Mouse (Mus musculus) MN1 (cell line): Measurements from ENCODE around the gene Slc22a3.

Experiments
- DNase-seq: peaks from one replicate; pipeline ENCODE4 v3.0.0-alpha.2; 2016; ENCODE audit warnings: low spot score

Slc22a3 gene

DNA sequence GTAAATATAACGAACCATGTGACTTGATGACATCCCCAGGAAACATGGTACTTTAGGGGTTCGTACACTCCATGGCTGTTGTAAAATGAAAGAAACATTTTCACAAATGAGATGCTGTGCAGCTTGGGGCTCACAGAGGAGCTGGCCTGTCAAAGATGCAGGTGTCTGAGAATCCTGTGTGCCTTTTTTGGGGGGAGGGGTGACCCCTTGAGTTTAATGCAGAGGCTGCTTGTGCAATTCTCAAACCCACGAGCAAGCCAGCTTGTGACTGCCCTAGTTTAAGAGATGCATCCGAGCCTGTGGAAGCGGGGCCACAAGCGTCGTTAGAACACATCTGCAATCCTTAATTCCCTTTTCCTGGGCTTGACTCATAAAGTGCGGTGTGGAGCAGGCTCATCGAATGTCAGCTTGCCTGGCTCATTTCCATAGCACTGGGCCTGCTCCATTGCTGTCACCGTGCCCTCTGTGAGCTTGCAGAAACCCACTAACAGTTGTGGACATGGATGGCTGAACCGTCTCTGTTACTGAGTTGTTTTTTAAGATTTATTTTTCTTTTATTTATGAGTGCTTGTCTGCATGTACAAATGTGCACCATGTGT is 98.1 kb downstream of the Slc22a3 start:
- no peak for DNase-seq

DNA sequence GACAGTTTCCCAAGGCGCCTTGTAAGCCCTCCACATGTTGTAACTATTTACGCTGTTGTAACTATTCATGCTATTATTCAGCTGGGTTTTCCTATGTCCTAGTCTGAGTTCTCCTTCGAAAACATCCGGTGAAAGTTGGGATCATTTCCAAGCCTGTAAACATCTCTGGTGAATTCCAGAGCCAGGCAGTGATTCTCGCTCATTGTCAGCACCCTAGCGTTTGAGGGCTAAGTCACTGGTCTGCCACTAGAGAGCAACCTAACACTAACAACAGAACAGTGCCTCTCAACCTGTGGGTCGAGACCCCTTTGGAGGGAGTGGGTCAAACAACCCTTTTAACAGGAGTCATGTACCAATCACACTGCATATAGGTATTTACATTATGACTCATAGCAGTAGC is 104.1 kb downstream of the Slc22a3 start:
- DNase-seq = no peak

DNA sequence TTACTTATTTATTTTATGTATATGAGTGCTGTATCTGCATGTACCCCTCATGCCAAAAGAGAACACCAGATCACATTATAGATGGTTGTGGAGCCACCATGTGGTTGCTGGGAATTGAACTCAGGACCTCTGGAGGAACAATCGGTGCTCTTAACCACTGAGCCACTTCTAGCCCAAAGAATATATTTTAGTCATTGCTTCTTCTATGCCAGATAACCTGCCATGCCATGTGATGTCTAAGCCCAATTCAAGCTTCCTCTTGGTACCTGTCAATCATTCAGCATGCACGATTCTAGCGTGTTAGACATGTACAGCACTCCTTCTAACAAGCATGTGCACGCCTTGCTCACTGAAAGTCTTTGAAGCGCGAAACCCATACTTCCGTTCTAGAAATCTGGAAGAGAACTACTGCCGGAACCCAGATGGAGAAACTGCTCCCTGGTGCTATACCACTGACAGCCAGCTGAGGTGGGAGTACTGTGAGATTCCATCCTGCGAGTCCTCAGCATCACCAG is 111.3 kb downstream of the Slc22a3 start:
- DNase-seq = no peak

DNA sequence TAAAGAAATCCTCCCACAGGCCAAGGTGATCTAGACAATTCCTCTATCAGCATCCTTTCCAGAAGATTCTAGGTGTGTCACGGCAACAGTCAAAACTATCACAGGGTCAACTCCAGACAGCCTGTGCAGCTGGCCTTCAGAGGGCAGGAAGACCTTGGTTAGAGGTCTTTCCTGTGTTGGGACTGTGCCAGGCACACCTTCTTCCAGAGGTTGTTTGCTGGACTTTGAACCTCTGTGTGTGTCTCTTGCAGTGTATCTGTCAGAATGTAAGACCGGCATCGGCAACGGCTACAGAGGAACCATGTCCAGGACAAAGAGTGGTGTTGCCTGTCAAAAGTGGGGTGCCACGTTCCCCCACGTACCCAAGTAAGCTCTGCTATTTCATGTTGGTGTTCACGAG is 119.3 kb downstream of the Slc22a3 start:
- no peak for DNase-seq

DNA sequence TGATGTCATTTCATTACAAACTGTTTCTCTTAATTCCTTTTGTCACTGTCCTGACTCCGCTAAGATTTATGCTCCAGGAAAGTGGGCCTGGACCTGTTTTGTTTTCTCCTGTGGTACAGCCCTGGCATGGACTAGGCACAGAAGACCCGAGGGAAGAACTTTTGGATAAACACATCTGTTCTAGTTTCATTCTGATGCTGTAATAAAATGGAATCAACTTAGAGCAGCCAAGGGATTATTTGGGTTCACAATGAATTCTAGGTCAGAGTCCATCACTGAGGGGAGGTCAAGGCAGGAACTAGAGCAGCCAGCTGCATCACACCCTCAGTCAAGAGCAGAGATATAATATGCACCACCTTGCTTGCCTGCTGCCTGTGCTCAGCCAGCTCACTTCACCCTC is 119.7 kb downstream of the Slc22a3 start:
- no peak for DNase-seq

DNA sequence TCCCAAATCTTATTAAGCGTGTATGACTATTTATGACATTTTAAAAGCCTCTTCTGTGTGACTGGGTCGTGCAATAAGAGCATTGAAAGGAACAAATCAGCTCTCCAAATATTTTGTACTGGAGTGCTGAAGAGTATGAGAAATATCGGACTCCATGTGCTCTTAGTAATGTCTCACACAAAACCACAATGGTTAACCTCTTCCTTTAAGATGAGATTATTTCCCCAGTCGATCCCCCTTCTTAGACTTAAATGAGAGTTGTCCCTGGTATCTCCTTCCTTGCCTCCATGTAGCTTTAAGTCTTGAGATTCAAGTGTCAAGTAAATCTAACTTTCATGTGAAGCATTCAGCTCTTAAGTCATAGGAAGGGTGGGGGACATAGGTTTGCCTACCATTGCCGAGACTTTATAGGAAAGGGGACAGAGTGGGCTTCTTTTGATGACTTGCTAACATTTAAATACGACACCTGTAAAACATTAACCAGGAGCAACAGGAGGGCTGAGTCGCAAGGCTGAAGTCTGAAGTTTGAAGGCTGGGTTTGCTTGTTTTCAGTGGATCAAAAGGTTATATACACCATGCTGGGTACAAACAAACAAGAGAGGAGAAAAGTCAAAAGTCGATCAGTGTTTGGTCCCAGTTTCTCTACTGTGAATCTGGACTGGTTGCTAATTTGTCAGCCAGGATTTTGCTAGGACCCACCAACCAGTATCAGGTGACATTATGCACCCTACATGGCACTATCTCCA is 122.3 kb downstream of the Slc22a3 start:
- no peak for DNase-seq

DNA sequence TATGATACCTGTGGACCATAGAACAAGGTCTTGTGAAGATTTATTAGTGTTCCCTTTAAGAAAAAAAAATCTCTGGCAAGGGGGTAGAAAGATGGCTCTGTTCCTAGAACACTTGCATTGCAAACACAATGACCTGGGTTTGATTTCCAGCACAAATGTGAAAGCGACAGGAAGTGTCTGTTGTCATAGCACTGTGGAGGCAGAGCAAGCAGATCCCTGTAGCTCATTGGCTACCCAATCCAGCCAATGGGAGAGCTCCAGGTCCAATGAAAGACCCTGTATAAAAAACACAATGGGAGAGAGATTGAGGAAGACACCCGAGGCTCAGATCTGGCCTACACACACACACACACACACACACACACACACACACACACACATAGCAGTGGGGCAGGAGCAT is 125.0 kb downstream of the Slc22a3 start:
- no peak for DNase-seq

DNA sequence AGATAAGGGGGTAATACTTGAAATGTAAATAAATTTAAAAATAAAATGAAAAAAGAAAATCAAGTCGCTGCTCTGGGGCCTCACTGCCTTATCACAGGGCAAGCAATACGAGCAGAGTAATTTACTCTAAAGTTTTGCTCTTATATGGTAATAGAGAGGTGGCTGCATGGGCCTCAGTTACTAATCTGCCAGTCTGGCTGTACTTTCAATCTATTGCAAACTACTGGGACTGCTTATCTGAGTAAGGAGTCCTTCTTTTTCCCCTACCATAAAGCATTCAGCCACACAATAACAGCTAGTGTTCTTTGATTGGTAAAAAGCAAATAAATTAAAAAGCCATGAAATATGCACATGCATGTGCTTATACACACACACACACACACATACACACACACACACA is 125.9 kb downstream of the Slc22a3 start:
- no peak for DNase-seq

DNA sequence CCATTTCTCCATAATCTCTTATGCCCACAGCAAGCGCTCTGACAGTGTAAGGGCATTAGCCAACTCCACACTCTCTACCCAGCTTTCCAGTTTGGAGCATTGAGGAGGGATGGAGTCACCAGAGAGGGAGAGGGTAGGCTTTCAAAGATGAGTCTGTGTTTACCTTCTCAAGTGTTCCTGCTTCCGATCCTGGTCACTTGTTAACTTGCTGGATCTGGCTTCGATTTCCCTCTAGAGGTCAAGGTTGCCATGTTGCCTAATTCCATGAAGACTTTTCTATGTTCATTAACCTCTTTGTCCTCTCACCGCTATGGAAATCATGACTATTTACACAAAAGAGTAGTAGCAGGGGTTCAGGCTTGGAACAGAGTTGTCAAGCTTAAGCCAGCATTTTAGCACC is 127.2 kb downstream of the Slc22a3 start:
- DNase-seq = no peak

DNA sequence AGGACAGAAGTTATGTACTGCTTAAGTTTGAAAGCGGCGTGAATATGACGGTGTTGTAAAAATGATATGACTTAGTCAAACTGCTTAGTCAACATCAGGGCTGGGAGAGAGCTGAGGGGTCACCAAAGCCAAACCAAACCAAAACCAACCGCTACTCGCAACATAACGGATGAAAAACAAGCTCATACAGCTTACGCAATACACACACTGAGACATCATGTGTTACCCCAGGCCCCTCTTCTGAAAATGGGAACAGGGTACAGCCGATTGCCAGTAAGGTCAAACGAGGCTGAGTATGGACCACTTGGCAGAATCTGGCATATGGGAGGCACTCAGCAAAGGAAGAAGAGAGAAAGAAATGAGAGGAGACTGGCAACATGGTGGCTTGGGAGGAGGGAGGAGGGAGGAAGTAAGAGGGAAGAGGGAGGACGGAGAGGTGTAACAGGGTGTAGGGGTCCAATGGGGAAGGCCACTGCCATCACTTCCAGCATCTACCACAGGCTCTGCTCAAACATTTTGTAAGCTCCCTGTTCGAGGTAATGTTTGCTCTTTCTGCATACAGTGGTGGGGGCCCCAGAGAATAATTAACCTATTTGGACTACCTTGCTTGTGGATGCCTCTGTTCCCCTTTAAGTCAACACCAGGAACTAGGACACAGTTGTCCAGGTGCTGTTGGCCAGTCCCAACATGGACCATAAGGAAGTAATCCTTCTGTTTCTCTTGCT is 129.4 kb downstream of the Slc22a3 start, which contains the start of gene Plg:
Plg (plus strand) TSS at position 628 of the 725 bp plus-strand sequence.
- DNase-seq = no peak

DNA sequence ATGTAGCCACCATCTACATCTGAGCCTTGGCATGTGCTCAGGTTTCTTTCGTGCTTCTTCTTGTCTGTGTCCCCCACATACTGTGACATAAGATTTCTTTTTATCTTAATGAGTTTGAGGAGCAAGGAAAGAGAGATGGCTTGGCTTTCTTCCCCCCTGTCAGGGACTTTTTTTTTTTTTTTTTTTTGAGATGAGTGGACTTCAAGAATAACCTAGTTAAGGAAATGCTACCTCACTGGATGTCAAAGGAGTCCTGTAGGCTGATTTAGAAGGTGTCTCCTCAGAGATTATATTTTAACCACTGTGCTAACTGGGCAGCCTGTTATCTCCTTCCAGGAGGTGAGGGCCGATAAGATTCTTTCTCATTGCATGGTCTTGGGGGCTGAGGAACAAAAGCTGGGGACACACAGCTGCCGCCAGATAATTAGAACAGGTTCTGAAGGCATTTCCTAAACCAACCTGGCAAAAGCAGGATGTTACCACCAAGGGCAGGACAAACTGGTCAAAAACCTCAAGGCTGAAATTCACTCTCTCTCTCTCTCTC is 133.8 kb downstream of the Slc22a3 start:
- no peak for DNase-seq

DNA sequence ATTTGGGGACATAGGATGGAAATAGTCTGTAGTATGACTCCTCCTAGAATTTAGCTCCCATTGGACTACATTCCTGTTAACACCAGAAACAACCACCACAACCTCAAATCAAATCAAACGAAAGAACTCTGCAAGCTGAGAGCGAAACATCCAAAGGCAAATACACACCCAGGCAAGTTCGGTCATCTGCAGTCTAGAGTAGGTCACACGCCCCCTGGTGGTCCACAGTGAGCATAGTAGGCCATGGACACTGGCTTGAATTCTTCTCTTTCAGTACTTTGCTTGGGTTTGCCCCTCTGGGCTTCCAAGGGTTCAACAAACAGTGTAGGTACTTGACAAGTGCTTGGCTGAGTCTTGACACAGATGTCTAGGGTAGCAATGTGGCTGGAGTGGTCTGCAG is 135.5 kb downstream of the Slc22a3 start:
- peak; percentile 67 for DNase-seq

DNA sequence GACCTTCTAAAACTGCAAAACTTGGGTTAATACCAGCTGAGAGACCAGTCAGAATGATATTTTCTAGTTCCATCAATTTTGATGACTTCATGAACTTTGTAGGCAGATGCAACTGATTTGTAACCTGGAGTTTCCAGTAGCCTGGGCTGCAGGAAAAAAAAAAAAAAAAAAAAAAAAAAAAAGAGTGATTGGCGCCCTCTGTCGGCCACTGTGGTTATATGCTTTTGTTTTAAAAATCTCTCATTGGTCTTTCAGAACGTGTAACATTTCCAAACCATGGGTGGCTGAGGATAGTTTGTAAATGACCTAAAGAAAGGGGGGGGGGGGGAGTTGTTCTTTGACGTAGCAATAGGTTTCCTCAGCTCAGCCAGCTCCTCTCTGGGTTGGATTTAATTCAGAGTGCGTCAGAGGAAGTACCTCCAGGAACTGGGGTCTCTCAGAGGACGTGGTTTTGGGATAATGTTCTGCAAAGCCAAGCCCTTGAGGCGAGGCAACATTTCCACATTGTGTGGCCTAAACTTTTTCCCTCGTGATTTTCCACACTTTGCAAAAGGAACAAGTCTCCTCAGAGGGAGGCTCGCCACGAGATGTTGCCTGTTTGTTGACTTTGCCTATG is 136.1 kb downstream of the Slc22a3 start:
- peak; percentile 60 for DNase-seq

DNA sequence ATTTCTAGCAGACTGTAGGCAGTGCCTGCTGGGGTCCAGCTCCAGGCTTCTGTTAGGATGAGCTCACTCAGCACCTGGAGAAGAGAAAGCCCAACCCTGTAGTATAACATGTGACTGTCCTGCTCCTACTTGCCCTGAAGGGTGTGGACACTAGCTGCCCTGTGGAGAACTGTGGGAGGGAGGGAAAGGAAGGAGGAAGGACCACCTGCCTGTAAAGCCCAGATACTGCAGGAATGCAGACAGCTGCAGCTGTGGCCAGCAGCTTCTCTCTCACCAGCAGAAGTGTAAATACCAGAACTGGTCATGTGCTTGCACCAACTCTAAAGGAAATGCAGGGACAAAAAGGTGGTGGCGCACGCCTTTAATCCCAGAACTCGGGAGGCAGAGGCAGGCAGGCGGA is 137.2 kb downstream of the Slc22a3 start:
- no peak for DNase-seq

DNA sequence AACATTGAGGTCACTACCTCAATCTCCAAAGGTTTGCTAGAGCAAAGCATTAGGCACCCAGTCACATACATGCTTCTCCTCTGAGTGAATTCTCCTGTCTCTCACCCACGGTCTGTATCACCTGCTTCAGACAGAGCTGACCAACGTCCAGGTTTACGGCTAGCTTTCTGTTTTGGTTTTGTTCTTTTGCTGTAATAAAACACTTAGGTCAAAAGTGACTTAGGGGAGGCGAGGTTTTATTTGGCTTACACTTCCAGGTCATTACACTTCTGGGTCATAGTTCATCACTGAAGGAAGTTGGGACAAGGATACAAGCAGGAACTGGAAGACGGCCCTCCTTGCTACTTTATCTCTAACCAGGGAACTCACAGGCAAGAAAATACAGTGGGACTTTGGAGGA is 138.1 kb downstream of the Slc22a3 start:
- DNase-seq = no peak
